ENCODE assay signal across 9 mouse cellular contexts in genomic region chr9:114380881-114381733, GRCm38 (mm10). TPM values are rescaled to one million over a fixed set of nuclear protein-coding genes. Genes with fewer than 3 reads are reported as not detected.
DNase-seq lines count a peak whose midpoint lies in the region; ATAC-seq and TF ChIP-seq lines count a peak whose summit lies in the region.
"Had no signal": no experiment of that assay in that cellular context is flagged by ENCODE, and none has a peak within 500 bp of the region (broad histone marks: within the 10 kb centered on the region; RNA-seq: fewer than 3 reads in every experiment).

No protein-coding gene starts in this region.

- no peak for TF ChIP-seq EP300 in MEL (IDR thresholded peaks at IDR 0.05; ENCODE audit: low read depth in 1 of 2, low read length in 2 of 2)

- peak; percentile 15 to 53 for DNase-seq in layer of hippocampus, adult 2 months (ENCODE audit: low spot score in 2 of 2)
- DNase-seq in layer of hippocampus, adult 11-12 months (ENCODE audit: low spot score): no peak
- peak; percentile 73 for DNase-seq in MEL (ENCODE audit: low read depth, low spot score)
- peak; percentile 59 for DNase-seq in embryo, embryonic 9.5 days (ENCODE audit: extremely low spot score)
- peak; percentile 51 for DNase-seq in lung, postnatal 10 days
- DNase-seq in right cerebral cortex, postnatal 4 days: no peak

- peak; percentile 86 for TF ChIP-seq CTCF in layer of hippocampus, adult 2 months (conservative IDR thresholded peaks at IDR 0.05)
- TF ChIP-seq CTCF in MEL (IDR thresholded peaks at IDR 0.05 in 2 of 3, conservative IDR thresholded peaks at IDR 0.05 in 1 of 3; ENCODE audit: control insufficient read depth in 1 of 3, insufficient read depth in 1 of 3, low read depth in 2 of 3, low read length in 3 of 3, poor library complexity in 1 of 3, severe bottlenecking in 1 of 3): peak; percentile 50 to 74 (median 62)

- H3K4me3 ChIP-seq in layer of hippocampus, adult 2 months: no peak overlapping the region
- no peak overlapping the region for H3K4me3 ChIP-seq in MEL (ENCODE audit: control insufficient read depth in 1 of 2, insufficient read depth in 1 of 2, low read depth in 2 of 2, low read length in 2 of 2)
- H3K4me3 ChIP-seq in hindbrain, embryonic 15.5 days: no peak overlapping the region
- no peak overlapping the region for H3K4me3 ChIP-seq in stomach, embryonic 16.5 days (replicated peaks; ENCODE audit: low read length)
- H3K4me3 ChIP-seq: limb, embryonic 12.5 days had no signal

- no peak overlapping the region for H3K4me2 ChIP-seq in hindbrain, embryonic 15.5 days
- no peak overlapping the region for H3K4me2 ChIP-seq in stomach, embryonic 16.5 days (ENCODE audit: low read depth, low read length)
- H3K4me2 ChIP-seq: limb, embryonic 12.5 days had no signal

- no peak for TF ChIP-seq POLR2A in MEL (IDR thresholded peaks at IDR 0.05; ENCODE audit: control insufficient read depth in 1 of 2, insufficient read depth in 1 of 2, low read depth in 1 of 2, low read length in 2 of 2, poor library complexity in 1 of 2)

- peaks cover 3 to 16% of the 10 kb centered on the region in 2 experiments; a peak in 3 of 4 replicates for H3K36me3 ChIP-seq in MEL (ENCODE audit: control insufficient read depth in 1 of 2, insufficient read depth in 2 of 2, low read length in 2 of 2)
- peaks cover 3% of the 10 kb centered on the region; the same call in 1 of the 2 replicates for H3K36me3 ChIP-seq in hindbrain, embryonic 15.5 days
- H3K36me3 ChIP-seq in stomach, embryonic 16.5 days (ENCODE audit: control insufficient read depth, insufficient read depth, low read length): peaks cover 9% of the 10 kb centered on the region

- TF ChIP-seq RAD21 in MEL (IDR thresholded peaks at IDR 0.05; ENCODE audit: low read depth, low read length): peak; percentile 79

- 69% methylated on average over 17 of the region's 17 CpGs for WGBS in hindbrain, embryonic 15.5 days
- 67% methylated on average over 17 of the region's 17 CpGs for WGBS in stomach, embryonic 16.5 days

- ATAC-seq in hindbrain, embryonic 15.5 days (ENCODE audit: low FRiP score, low read depth): peak; percentile 74
- peak; percentile 11; the same call in 1 of the 2 replicates for ATAC-seq in stomach, embryonic 16.5 days (ENCODE audit: insufficient read depth, low FRiP score)

- H3K79me2 ChIP-seq in MEL (ENCODE audit: control insufficient read depth, insufficient read depth, low read length, poor library complexity): no peaks in the 10 kb centered on the region

- H3K4me1 ChIP-seq in MEL (ENCODE audit: control insufficient read depth in 1 of 2, insufficient read depth in 2 of 2, low read length in 2 of 2): peaks cover 8 to 16% of the 10 kb centered on the region in 2 experiments; a peak in 3 of 4 replicates
- H3K4me1 ChIP-seq in hindbrain, embryonic 15.5 days (replicated peaks): no peaks in the 10 kb centered on the region
- no peaks in the 10 kb centered on the region for H3K4me1 ChIP-seq in stomach, embryonic 16.5 days (ENCODE audit: control insufficient read depth, insufficient read depth, low read length)
- H3K4me1 ChIP-seq: limb, embryonic 12.5 days had no signal

- no peaks in the 10 kb centered on the region for H3K27me3 ChIP-seq in MEL (ENCODE audit: control insufficient read depth in 1 of 2, insufficient read depth in 2 of 2, low read length in 2 of 2)
- no peaks in the 10 kb centered on the region for H3K27me3 ChIP-seq in hindbrain, embryonic 15.5 days
- H3K27me3 ChIP-seq in stomach, embryonic 16.5 days (ENCODE audit: control insufficient read depth, insufficient read depth, low read length): no peaks in the 10 kb centered on the region
- H3K27me3 ChIP-seq: limb, embryonic 12.5 days had no signal

- H3K9ac ChIP-seq in MEL (ENCODE audit: control insufficient read depth, low read depth, low read length, poor library complexity, severe bottlenecking): no peak overlapping the region
- no peak overlapping the region for H3K9ac ChIP-seq in hindbrain, embryonic 15.5 days
- H3K9ac ChIP-seq in stomach, embryonic 16.5 days (ENCODE audit: low read length): no peak overlapping the region
- H3K9ac ChIP-seq: limb, embryonic 12.5 days had no signal

- H3K9me3 ChIP-seq in MEL (replicated peaks; ENCODE audit: insufficient read depth, low read length): no peaks in the 10 kb centered on the region
- no peaks in the 10 kb centered on the region for H3K9me3 ChIP-seq in hindbrain, embryonic 15.5 days
- H3K9me3 ChIP-seq in stomach, embryonic 16.5 days (replicated peaks; ENCODE audit: control insufficient read depth, low read length): no peaks in the 10 kb centered on the region
- H3K9me3 ChIP-seq: limb, embryonic 12.5 days had no signal

- no peak overlapping the region for H3K27ac ChIP-seq in layer of hippocampus, adult 2 months
- H3K27ac ChIP-seq in MEL (ENCODE audit: control insufficient read depth, low read depth, low read length): no peak overlapping the region
- H3K27ac ChIP-seq in hindbrain, embryonic 15.5 days (replicated peaks): no peak overlapping the region
- no peak overlapping the region for H3K27ac ChIP-seq in stomach, embryonic 16.5 days (ENCODE audit: low read length)
- H3K27ac ChIP-seq: limb, embryonic 12.5 days had no signal

TF ChIP-seq in MEL, 35 proteins besides CTCF, POLR2A, EP300 and RAD21:
- TF ChIP-seq JUND (IDR thresholded peaks at IDR 0.05; ENCODE audit: low read depth, low read length) (no peak), ZC3H11A (IDR thresholded peaks at IDR 0.05; ENCODE audit: low read depth, low read length) (peak; percentile 56; the same call in 1 of the 2 replicates), SMC3 (IDR thresholded peaks at IDR 0.05; ENCODE audit: low read depth, low read length) (peak; percentile 72)

RNA-seq across cellular contexts. Expression of gene Crtap, which starts 9.4 kb away (rescaled TPM):
- 1 to 10 TPM; 5.4 to 6.0 TPM for total RNA-seq in layer of hippocampus, adult 2 months (2021)
- total RNA-seq in MEL (2012; rRNA removed): 17.3 and 21.5 TPM in 2 replicates
- polyA plus RNA-seq in MEL (2012; ENCODE audit: insufficient read depth in 1 of 2, insufficient read length in 2 of 2, low read depth in 1 of 2, low replicate concordance in 2 of 2, missing spikeins in 1 of 2): 10 to 100 TPM in 1 of 2 experiments, not detected in 1; 62.2 TPM
- polyA plus RNA-seq in hindbrain, embryonic 15.5 days (2015; fragmentation: Nextera tagmentation; extraction: Ambion mirVana): 31.3 and 32.0 TPM in 2 replicates
- polyA plus RNA-seq in stomach, embryonic 16.5 days (2015; fragmentation: Nextera tagmentation; extraction: Ambion mirVana): 107 and 122 TPM in 2 replicates

RNA-seq across cellular contexts. Expression of gene Glb1, which starts 19.8 kb away (rescaled TPM):
- total RNA-seq in layer of hippocampus, adult 2 months (2021): 10 to 100 TPM; 21.9 to 22.1 TPM
- total RNA-seq in MEL (2012; rRNA removed): 7.0 and 8.1 TPM in 2 replicates
- 10 to 100 TPM in 1 of 2 experiments, not detected in 1; 15.7 TPM for polyA plus RNA-seq in MEL (2012; ENCODE audit: insufficient read depth in 1 of 2, insufficient read length in 2 of 2, low read depth in 1 of 2, low replicate concordance in 2 of 2, missing spikeins in 1 of 2)
- 31.7 and 32.2 TPM in 2 replicates for polyA plus RNA-seq in hindbrain, embryonic 15.5 days (2015; fragmentation: Nextera tagmentation; extraction: Ambion mirVana)
- 73.7 and 74.2 TPM in 2 replicates for polyA plus RNA-seq in stomach, embryonic 16.5 days (2015; fragmentation: Nextera tagmentation; extraction: Ambion mirVana)

RNA-seq across cellular contexts. Expression of gene Tmppe, which starts 19.8 kb away (rescaled TPM):
- total RNA-seq in layer of hippocampus, adult 2 months (2021): 10 to 100 TPM; 10.3 to 10.8 TPM
- 7.1 and 7.5 TPM in 2 replicates for total RNA-seq in MEL (2012; rRNA removed)
- polyA plus RNA-seq in MEL (2012; ENCODE audit: insufficient read depth in 1 of 2, insufficient read length in 2 of 2, low read depth in 1 of 2, low replicate concordance in 2 of 2, missing spikeins in 1 of 2): 1 to 10 TPM in 1 of 2 experiments, not detected in 1; 9.2 TPM
- 10.1 and 10.6 TPM in 2 replicates for polyA plus RNA-seq in hindbrain, embryonic 15.5 days (2015; fragmentation: Nextera tagmentation; extraction: Ambion mirVana)
- polyA plus RNA-seq in stomach, embryonic 16.5 days (2015; fragmentation: Nextera tagmentation; extraction: Ambion mirVana): 11.3 and 11.5 TPM in 2 replicates

RNA-seq across cellular contexts. Expression of gene Bcl2a1c, which starts 51.2 kb away (rescaled TPM):
- not detected for total RNA-seq in layer of hippocampus, adult 2 months (2021)
- total RNA-seq in MEL (2012; rRNA removed): not detected in 2 replicates
- polyA plus RNA-seq in MEL (2012; ENCODE audit: insufficient read depth in 1 of 2, insufficient read length in 2 of 2, low read depth in 1 of 2, low replicate concordance in 2 of 2, missing spikeins in 1 of 2): not detected
- not detected in 2 replicates for polyA plus RNA-seq in hindbrain, embryonic 15.5 days (2015; fragmentation: Nextera tagmentation; extraction: Ambion mirVana)
- polyA plus RNA-seq in stomach, embryonic 16.5 days (2015; fragmentation: Nextera tagmentation; extraction: Ambion mirVana): not detected in 2 replicates
- polyA plus RNA-seq: limb, embryonic 12.5 days had no signal

Comparison
In these comparisons a context has a peak if more than half of its experiments do, and no peak if none do; other contexts are left out.
1. DNase-seq: peak in layer of hippocampus, adult 2 months (2 of 2), MEL (single experiment), embryo, embryonic 9.5 days (single experiment) and lung, postnatal 10 days (single experiment); none in layer of hippocampus, adult 11-12 months (single experiment) and right cerebral cortex, postnatal 4 days (single experiment).